Mouse (Mus musculus) kidney, embryonic 14.5 days (tissue): ENCODE results near the gene Intu. TPM values are rescaled to one million over a fixed set of nuclear protein-coding genes. Genes with fewer than 3 reads are reported as not detected.
A peak's percentile ranks its signal among the peaks of the same experiment; 100 is the strongest.

Experiments
- ATAC-seq: fragments of 200-750 bp; cut with Nextera tagmentation; 2 replicates; pipeline ENCODE4 v1.8.0; 2017; ENCODE audit warnings: moderate number of reproducible peaks, mild to moderate bottlenecking, moderate TSS enrichment, moderate library complexity; ENCODE audit not compliant: low FRiP score, low TSS enrichment
- H3K27ac ChIP-seq: fragments of 300-500 bp; sonication (generic); 2 replicates; pipeline ENCODE4 v1.5.1; 2014; ENCODE audit warnings: low read depth, mild to moderate bottlenecking, low read length, moderate library complexity, mixed read lengths
- H3K27me3 ChIP-seq: fragments of 300-500 bp; sonication (generic); 2 replicates; pipeline ENCODE4 v1.6.1; 2014; ENCODE audit warnings: mild to moderate bottlenecking, low read length; ENCODE audit not compliant: control insufficient read depth, insufficient read depth
- H3K36me3 ChIP-seq: fragments of 300-500 bp; sonication (generic); 2 replicates; pipeline ENCODE4 v1.6.1; 2014; ENCODE audit warnings: low read length, mixed read lengths; ENCODE audit not compliant: control insufficient read depth, insufficient read depth
- H3K4me1 ChIP-seq: fragments of 300-500 bp; sonication (generic); 2 replicates; pipeline ENCODE4 v1.6.1; 2014; ENCODE audit warnings: low read length, mixed read lengths; ENCODE audit not compliant: control insufficient read depth, insufficient read depth
- H3K4me2 ChIP-seq: fragments of 300-500 bp; sonication (generic); replicated peaks from 2 replicates; pipeline ENCODE4 v1.6.1; 2014; ENCODE audit warnings: low read depth, mild to moderate bottlenecking, low read length
- H3K4me3 ChIP-seq: fragments of 300-500 bp; sonication (generic); 2 replicates; pipeline ENCODE4 v1.5.1; 2014; ENCODE audit warnings: mild to moderate bottlenecking, low read length
- H3K9ac ChIP-seq: fragments of 300-500 bp; sonication (generic); 2 replicates; pipeline ENCODE4 v1.6.1; 2014; ENCODE audit warnings: low read depth, mild to moderate bottlenecking, low read length, moderate library complexity
- H3K9me3 ChIP-seq: fragments of 300-500 bp; sonication (generic); 2 replicates; pipeline ENCODE4 v1.6.1; 2016; ENCODE audit warnings: low read length; ENCODE audit not compliant: control insufficient read depth
- WGBS: fragments of 180-500 bp; shearing (Covaris S2); extraction: QIAGEN DNeasy Blood & Tissue Kit; methylation state at CpG from one replicate; pipeline ENCODE4 v1.1.7; 2014; 5-methylcytosine and 5-hydroxymethylcytosine counted together
- polyA plus RNA-seq: library from polyadenylated mRNA; unstranded; fragments of >200 nt; fragmentation: Nextera tagmentation; extraction: Ambion mirVana; gene quantifications from 2 replicates; pipeline ENCODE4 v1.2.1, GENCODE M21; 2014

Gene Intu
- polyA plus RNA-seq, 1 experiment from 2014 or later: 5.1 TPM

- H3K9me3 ChIP-seq: no peaks in the 10 kb centered on the region
- no peak overlapping the region for H3K27ac ChIP-seq
- H3K27me3 ChIP-seq: no peaks in the 10 kb centered on the region
- peak overlapping the region; percentile 76 for H3K9ac ChIP-seq
- ATAC-seq: peak; percentile 97
- H3K36me3 ChIP-seq: no peaks in the 10 kb centered on the region
- no peaks in the 10 kb centered on the region for H3K4me1 ChIP-seq
- H3K4me2 ChIP-seq: peak overlapping the region; percentile 64
- H3K4me3 ChIP-seq: peak overlapping the region; percentile 67
- WGBS: 4% methylated on average over 41 of the region's 45 CpGs
These were observed 9.8 kb downstream of the Intu start for GRCm38 (mm10) chr3:40540567-40541554.

GRCm38 (mm10) chr3:40546621-40547020 lies 15.5 kb downstream of the Intu start:
- Histone ChIP-seq H3K27ac (no peak overlapping the region), H3K4me3 (no peak overlapping the region), H3K4me1 (no peaks in the 10 kb centered on the region), H3K36me3 (no peaks in the 10 kb centered on the region), H3K9me3 (no peaks in the 10 kb centered on the region), H3K9ac (no peak overlapping the region), H3K27me3 (no peaks in the 10 kb centered on the region), H3K4me2 (no peak overlapping the region)
- ATAC-seq: no peak
- 85% methylated on average over 4 of the region's 4 CpGs for WGBS

- Histone ChIP-seq H3K4me2 (no peak overlapping the region), H3K27me3 (no peaks in the 10 kb centered on the region), H3K4me1 (no peaks in the 10 kb centered on the region), H3K27ac (no peak overlapping the region), H3K4me3 (no peak overlapping the region), H3K9ac (no peak overlapping the region), H3K36me3 (peaks cover 16% of the 10 kb centered on the region; the same call in 1 of the 2 replicates), H3K9me3 (no peaks in the 10 kb centered on the region)
- 60% methylated on average over 10 of the region's 10 CpGs for WGBS
- ATAC-seq: no peak
These were observed 121.9 kb downstream of the Intu start for GRCm38 (mm10) chr3:40652941-40653352.

GRCm38 (mm10) chr3:40653582-40653981 lies 122.5 kb downstream of the Intu start:
- Histone ChIP-seq H3K4me3 (no peak overlapping the region), H3K36me3 (peaks cover 16% of the 10 kb centered on the region; the same call in 1 of the 2 replicates), H3K27ac (no peak overlapping the region), H3K4me1 (no peaks in the 10 kb centered on the region), H3K27me3 (no peaks in the 10 kb centered on the region), H3K9ac (no peak overlapping the region), H3K9me3 (no peaks in the 10 kb centered on the region), H3K4me2 (no peak overlapping the region)
- no peak for ATAC-seq
- 89% methylated on average over 16 of the region's 16 CpGs for WGBS

GRCm38 (mm10) chr3:40654028-40654427 lies 122.9 kb downstream of the Intu start:
- Histone ChIP-seq H3K9ac (no peak overlapping the region), H3K27me3 (no peaks in the 10 kb centered on the region), H3K27ac (no peak overlapping the region), H3K4me1 (no peaks in the 10 kb centered on the region), H3K4me3 (no peak overlapping the region), H3K4me2 (no peak overlapping the region), H3K36me3 (peaks cover 19% of the 10 kb centered on the region; the same call in 1 of the 2 replicates), H3K9me3 (no peaks in the 10 kb centered on the region)
- no peak for ATAC-seq
- WGBS: 94% methylated on average over 11 of the region's 11 CpGs

GRCm38 (mm10) chr3:40655571-40655970 lies 124.5 kb downstream of the Intu start:
- Histone ChIP-seq H3K9me3 (no peaks in the 10 kb centered on the region), H3K4me2 (no peak overlapping the region), H3K27me3 (no peaks in the 10 kb centered on the region), H3K9ac (no peak overlapping the region), H3K36me3 (peaks cover 19% of the 10 kb centered on the region; the same call in 1 of the 2 replicates), H3K4me1 (no peaks in the 10 kb centered on the region), H3K27ac (no peak overlapping the region), H3K4me3 (no peak overlapping the region)
- 93% methylated on average over 11 of the region's 11 CpGs for WGBS
- ATAC-seq: no peak

GRCm38 (mm10) chr3:40656339-40656738 lies 125.3 kb downstream of the Intu start:
- no peaks in the 10 kb centered on the region for H3K27me3 ChIP-seq
- H3K4me3 ChIP-seq: no peak overlapping the region
- no peak for ATAC-seq
- H3K27ac ChIP-seq: no peak overlapping the region
- no peaks in the 10 kb centered on the region for H3K9me3 ChIP-seq
- H3K4me2 ChIP-seq: no peak overlapping the region
- no peak overlapping the region for H3K9ac ChIP-seq
- 94% methylated on average over 5 of the region's 5 CpGs for WGBS
- no peaks in the 10 kb centered on the region for H3K4me1 ChIP-seq
- H3K36me3 ChIP-seq: peaks cover 19% of the 10 kb centered on the region; the same call in 1 of the 2 replicates

GRCm38 (mm10) chr3:40660231-40660630 lies 129.1 kb downstream of the Intu start:
- Histone ChIP-seq H3K36me3 (peaks cover 4% of the 10 kb centered on the region; the same call in 1 of the 2 replicates), H3K27ac (no peak overlapping the region), H3K4me2 (no peak overlapping the region), H3K9me3 (no peaks in the 10 kb centered on the region), H3K27me3 (no peaks in the 10 kb centered on the region), H3K4me1 (no peaks in the 10 kb centered on the region), H3K9ac (no peak overlapping the region), H3K4me3 (no peak overlapping the region)
- no peak for ATAC-seq
- 92% methylated on average over 2 of the region's 2 CpGs for WGBS

- no peak overlapping the region for H3K4me2 ChIP-seq
- H3K4me3 ChIP-seq: no peak overlapping the region
- no peaks in the 10 kb centered on the region for H3K27me3 ChIP-seq
- 98% methylated on average over 4 of the region's 4 CpGs for WGBS
- no peak for ATAC-seq
- no peaks in the 10 kb centered on the region for H3K9me3 ChIP-seq
- peaks cover 2% of the 10 kb centered on the region; the same call in 1 of the 2 replicates for H3K36me3 ChIP-seq
- H3K27ac ChIP-seq: no peak overlapping the region
- H3K9ac ChIP-seq: no peak overlapping the region
- H3K4me1 ChIP-seq: no peaks in the 10 kb centered on the region
These were observed 135.0 kb downstream of the Intu start for GRCm38 (mm10) chr3:40666109-40666508.
